Mouse (Mus musculus): ENCODE measurements at regions not wholly inside any gene's neighbourhood (a gene's known extent, or its start where the extent isn't known, plus 50 kb on each side); places are given as distances from the start of the nearest gene placed in this dataset.

DNA sequence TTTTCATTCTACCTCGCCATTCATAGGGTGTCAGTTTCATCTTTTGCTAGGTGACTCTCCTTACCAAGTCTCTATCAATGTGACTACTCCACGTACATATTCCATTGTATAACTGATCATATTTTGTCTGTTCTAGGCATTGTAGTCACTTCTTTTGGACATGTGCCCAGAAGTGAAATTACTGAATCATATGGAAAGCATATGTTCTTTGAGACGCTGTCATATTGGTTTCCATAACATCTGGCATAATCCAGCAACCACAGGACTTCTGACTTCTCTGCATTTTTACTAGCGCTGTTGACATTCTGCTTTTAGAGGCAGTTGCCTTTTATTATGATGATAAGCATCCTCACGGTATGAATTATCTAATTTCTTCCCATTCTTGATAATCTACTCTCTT is 113.9 kb upstream of the Clstn2 start:
- Histone ChIP-seq H3K4me3 (replicated peaks in 1 of 3; ENCODE audit: low read depth in 2 of 3, low read length in 2 of 3, poor library complexity in 1 of 3) (no peak overlapping the region), H3K9me3 (replicated peaks; ENCODE audit: low read length) (peaks cover 61% of the 10 kb centered on the region), H3K27ac (ENCODE audit: insufficient read depth, low read depth) (no peak overlapping the region), H3K79me2 (replicated peaks; ENCODE audit: control insufficient read depth, extremely low read depth, insufficient read depth, poor library complexity, severe bottlenecking) (no peaks in the 10 kb centered on the region), H3K4me1 (ENCODE audit: control insufficient read depth in 1 of 2, insufficient read depth in 2 of 2) (no peaks in the 10 kb centered on the region), H3K4me2 (ENCODE audit: insufficient read depth, low read depth, poor library complexity, severe bottlenecking) (no peak overlapping the region), H3K36me3 (replicated peaks in 1 of 2; ENCODE audit: control insufficient read depth in 1 of 2, insufficient read depth in 1 of 2, low read length in 1 of 2) (no peaks in the 10 kb centered on the region), H3K9ac (ENCODE audit: insufficient read depth, low read depth) (no peak overlapping the region), H3K27me3 (replicated peaks) (no peaks in the 10 kb centered on the region)
- DNase-seq (ENCODE audit: extremely low read depth): no peak
- in situ Hi-C loops (cut with MboI; ENCODE audit: low pct_ligation_motif_present, low pct_unique_long_range_greater_than_20kb, low sequenced_read_pairs): no loop called here
- dilution Hi-C loops (cut with MboI; ENCODE audit: extremely low pct_ligation_motif_present, extremely low pct_unique_long_range_greater_than_20kb, low sequenced_read_pairs): no loop called here
- TF ChIP-seq MXI1 (IDR thresholded peaks at IDR 0.05; ENCODE audit: low read depth, low read length): no peak
- no peak for TF ChIP-seq POLR2A (IDR thresholded peaks at IDR 0.05; ENCODE audit: low read depth, low read length)
- no peak for TF ChIP-seq MEF2A (IDR thresholded peaks at IDR 0.05; ENCODE audit: borderline replicate concordance, low read depth, low read length)

DNA sequence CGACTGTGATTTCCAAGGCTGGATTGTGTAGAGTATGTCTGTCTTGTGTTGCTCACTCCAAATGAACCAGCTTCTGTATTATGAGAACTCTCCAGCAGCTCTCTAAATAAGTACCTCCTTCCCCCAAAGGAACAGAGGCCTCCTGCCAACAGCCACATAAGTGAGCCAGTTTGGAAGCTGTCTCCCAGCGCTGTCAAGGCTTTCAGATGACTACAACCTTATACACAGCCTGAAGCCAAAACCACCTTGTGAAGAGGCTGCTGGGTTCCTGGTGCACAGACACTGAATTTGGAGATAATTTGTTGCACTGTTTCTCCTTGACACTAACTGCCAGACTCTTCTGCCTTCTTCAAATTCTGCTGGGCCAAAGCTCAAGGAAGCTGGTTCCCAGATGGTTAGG is 125.4 kb upstream of the Clstn2 start:
- Histone ChIP-seq H3K27ac (ENCODE audit: insufficient read depth, low read depth) (no peak overlapping the region), H3K9ac (ENCODE audit: insufficient read depth, low read depth) (no peak overlapping the region), H3K4me1 (ENCODE audit: control insufficient read depth in 1 of 2, insufficient read depth in 2 of 2) (no peaks in the 10 kb centered on the region), H3K9me3 (replicated peaks; ENCODE audit: low read length) (peaks cover 69% of the 10 kb centered on the region), H3K36me3 (replicated peaks in 1 of 2; ENCODE audit: control insufficient read depth in 1 of 2, insufficient read depth in 1 of 2, low read length in 1 of 2) (no peaks in the 10 kb centered on the region), H3K4me3 (replicated peaks in 1 of 3; ENCODE audit: low read depth in 2 of 3, low read length in 2 of 3, poor library complexity in 1 of 3) (no peak overlapping the region), H3K79me2 (replicated peaks; ENCODE audit: control insufficient read depth, extremely low read depth, insufficient read depth, poor library complexity, severe bottlenecking) (no peaks in the 10 kb centered on the region), H3K4me2 (ENCODE audit: insufficient read depth, low read depth, poor library complexity, severe bottlenecking) (no peak overlapping the region), H3K27me3 (replicated peaks) (no peaks in the 10 kb centered on the region)
- in situ Hi-C loops (cut with MboI; ENCODE audit: low pct_ligation_motif_present, low pct_unique_long_range_greater_than_20kb, low sequenced_read_pairs) (no loop called here), dilution Hi-C loops (cut with MboI; ENCODE audit: extremely low pct_ligation_motif_present, extremely low pct_unique_long_range_greater_than_20kb, low sequenced_read_pairs) (no loop called here)
- DNase-seq (ENCODE audit: extremely low read depth): no peak
- TF ChIP-seq KAT2A (IDR thresholded peaks at IDR 0.05; ENCODE audit: insufficient replicate concordance, low read length): no peak
- TF ChIP-seq MAZ (IDR thresholded peaks at IDR 0.05; ENCODE audit: low read depth, low read length): no peak
- TF ChIP-seq MYC (IDR thresholded peaks at IDR 0.05; ENCODE audit: low read depth, low read length): no peak
- no peak for TF ChIP-seq TBP (conservative IDR thresholded peaks at IDR 0.05; ENCODE audit: low read depth, low read length)
- no peak for TF ChIP-seq IRF4 (IDR thresholded peaks at IDR 0.05; ENCODE audit: low read depth, low read length)
- no peak for TF ChIP-seq MEF2A (IDR thresholded peaks at IDR 0.05; ENCODE audit: borderline replicate concordance, low read depth, low read length)
- TF ChIP-seq SIN3A (IDR thresholded peaks at IDR 0.05; ENCODE audit: low read length): no peak
- no peak for TF ChIP-seq TCF12 (IDR thresholded peaks at IDR 0.05; ENCODE audit: low read depth, low read length)
- no peak for TF ChIP-seq ZMIZ1 (IDR thresholded peaks at IDR 0.05; ENCODE audit: low read depth, low read length)
- no peak for TF ChIP-seq BHLHE40 (IDR thresholded peaks at IDR 0.05; ENCODE audit: low read depth, low read length)
- TF ChIP-seq POLR2AphosphoS2 (IDR thresholded peaks at IDR 0.05; ENCODE audit: low read depth, low read length): no peak
- TF ChIP-seq SMC3 (IDR thresholded peaks at IDR 0.05; ENCODE audit: low read depth, low read length): no peak
- no peak for TF ChIP-seq CTCF (conservative IDR thresholded peaks at IDR 0.05 in 1 of 2, IDR thresholded peaks at IDR 0.05 in 1 of 2; ENCODE audit: low read depth in 2 of 2, low read length in 2 of 2)
- TF ChIP-seq NRF1 (IDR thresholded peaks at IDR 0.05; ENCODE audit: low read depth, low read length): no peak
- no peak for TF ChIP-seq MAX (IDR thresholded peaks at IDR 0.05; ENCODE audit: low read length)
- TF ChIP-seq HCFC1 (IDR thresholded peaks at IDR 0.05; ENCODE audit: low read depth, low read length): no peak
- TF ChIP-seq EP300 (IDR thresholded peaks at IDR 0.05; ENCODE audit: low read length): no peak
